Mouse (Mus musculus): ENCODE results near the gene Ildr2. TPM values are rescaled to one million over a fixed set of nuclear protein-coding genes. Genes with fewer than 3 reads are reported as not detected.

The Ildr2 gene
- polyA plus RNA-seq, 1 experiment from 2014 or later, result 1.0 TPM

DNA sequence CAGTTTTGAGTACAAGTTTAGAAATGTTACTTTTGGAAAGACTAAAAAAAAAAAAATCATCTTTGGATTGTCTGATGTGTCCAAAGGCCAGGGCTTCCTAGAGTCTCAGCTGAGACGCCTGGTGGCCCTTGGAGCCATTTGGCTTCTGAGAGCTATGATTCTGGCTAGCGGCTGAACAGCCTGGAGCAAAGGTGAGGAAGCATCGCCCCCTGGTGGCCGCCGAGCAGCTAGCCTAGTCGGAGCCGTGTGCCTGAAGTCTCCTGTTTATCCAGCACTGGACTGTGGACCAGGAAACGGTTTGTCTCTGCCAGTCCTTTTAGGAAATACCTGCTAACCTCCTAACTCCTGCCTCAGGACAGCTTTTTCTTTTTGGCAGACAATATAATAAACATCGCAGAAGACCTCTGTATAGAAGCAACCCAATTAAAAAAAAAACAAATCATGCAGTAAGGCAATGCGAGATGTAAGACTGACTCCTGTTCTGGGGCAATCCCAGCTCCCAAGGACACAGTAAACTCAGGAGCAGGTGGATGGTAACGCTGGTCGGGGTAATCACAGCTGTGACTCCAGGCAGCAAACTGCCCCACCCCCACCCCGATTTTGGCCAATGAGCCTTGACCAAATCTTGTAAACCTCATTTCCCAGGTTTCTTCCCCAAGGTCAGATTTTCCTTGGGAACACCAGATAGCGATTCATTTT, 106.4 kb downstream of the Ildr2 start:
- H3K27me3 ChIP-seq (replicated peaks; ENCODE audit: control insufficient read depth, insufficient read depth, low read length), result no peaks in the 10 kb centered on the region
- 26% methylated on average over 14 of the region's 14 CpGs for WGBS
- H3K9me3 ChIP-seq (ENCODE audit: control insufficient read depth, low read length), result no peaks in the 10 kb centered on the region
- peak; percentile 88 for ATAC-seq (replicated peaks; ENCODE audit: low FRiP score, low TSS enrichment, low read depth)
- no peaks in the 10 kb centered on the region for H3K4me1 ChIP-seq (replicated peaks; ENCODE audit: control insufficient read depth, insufficient read depth, low read length)
- peak; percentile 92 for DNase-seq (ENCODE audit: low spot score)
- H3K36me3 ChIP-seq (ENCODE audit: control insufficient read depth, insufficient read depth, low read length), result no peaks in the 10 kb centered on the region
- H3K4me3 ChIP-seq (ENCODE audit: low read depth, low read length), result no peak overlapping the region
- no peak overlapping the region for H3K9ac ChIP-seq (ENCODE audit: low read length)
- H3K27ac ChIP-seq (ENCODE audit: low read depth), result no peak overlapping the region
- H3K4me2 ChIP-seq (ENCODE audit: low read length), result no peak overlapping the region

DNA sequence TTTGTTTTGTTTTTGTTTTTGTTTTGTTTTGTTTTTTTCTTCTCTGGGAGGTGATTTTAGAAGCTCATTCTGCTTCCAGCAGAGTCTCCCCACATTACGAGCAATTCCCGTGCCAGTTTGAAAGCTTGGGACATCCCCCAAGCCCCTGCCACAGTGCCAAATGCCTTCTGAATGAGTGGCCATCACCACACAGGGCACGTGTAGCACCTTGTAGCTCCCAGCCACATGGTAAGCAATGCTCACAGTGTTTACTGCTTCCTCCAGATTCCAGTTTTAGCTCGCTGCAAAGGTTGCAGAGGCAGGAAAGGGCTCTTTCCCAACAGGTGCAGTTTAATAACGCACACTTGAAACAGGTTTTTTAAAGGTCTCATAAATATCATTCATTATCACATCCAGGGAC, 107.0 kb downstream of the Ildr2 start:
- DNase-seq (ENCODE audit: low spot score) (no peak), ATAC-seq (replicated peaks; ENCODE audit: low FRiP score, low TSS enrichment, low read depth) (no peak)
- no peaks in the 10 kb centered on the region for H3K36me3 ChIP-seq (ENCODE audit: control insufficient read depth, insufficient read depth, low read length)
- 68% methylated on average over 5 of the region's 5 CpGs for WGBS
- H3K9ac ChIP-seq (ENCODE audit: low read length), result no peak overlapping the region
- no peak overlapping the region for H3K4me2 ChIP-seq (ENCODE audit: low read length)
- no peak overlapping the region for H3K4me3 ChIP-seq (ENCODE audit: low read depth, low read length)
- H3K4me1 ChIP-seq (replicated peaks; ENCODE audit: control insufficient read depth, insufficient read depth, low read length), result no peaks in the 10 kb centered on the region
- no peaks in the 10 kb centered on the region for H3K9me3 ChIP-seq (ENCODE audit: control insufficient read depth, low read length)
- H3K27ac ChIP-seq (ENCODE audit: low read depth), result no peak overlapping the region
- H3K27me3 ChIP-seq (replicated peaks; ENCODE audit: control insufficient read depth, insufficient read depth, low read length), result no peaks in the 10 kb centered on the region

DNA sequence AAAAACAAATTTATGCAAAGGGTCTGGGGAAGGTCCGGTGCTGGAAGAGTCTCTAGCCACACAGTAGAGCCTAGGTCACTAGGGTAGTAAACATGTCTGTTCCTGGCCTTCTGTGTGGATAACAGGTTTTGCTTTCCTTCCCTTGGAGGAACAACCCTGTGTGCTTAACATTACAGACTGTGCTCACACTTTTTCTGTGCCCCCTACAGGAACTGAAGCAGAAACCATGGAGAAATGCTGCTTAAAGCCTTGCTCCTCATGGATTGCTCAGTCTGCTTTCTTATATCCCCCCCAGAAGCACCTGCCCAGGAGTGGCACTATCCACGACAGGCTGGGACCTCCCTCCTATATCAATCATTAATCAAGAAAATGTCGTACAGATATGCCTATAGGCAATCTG, 107.9 kb downstream of the Ildr2 start:
- DNase-seq (ENCODE audit: low spot score) (no peak), ATAC-seq (replicated peaks; ENCODE audit: low FRiP score, low TSS enrichment, low read depth) (no peak)
- Histone ChIP-seq H3K9ac (ENCODE audit: low read length) (no peak overlapping the region), H3K9me3 (ENCODE audit: control insufficient read depth, low read length) (no peaks in the 10 kb centered on the region), H3K27me3 (replicated peaks; ENCODE audit: control insufficient read depth, insufficient read depth, low read length) (no peaks in the 10 kb centered on the region), H3K36me3 (ENCODE audit: control insufficient read depth, insufficient read depth, low read length) (no peaks in the 10 kb centered on the region), H3K4me3 (ENCODE audit: low read depth, low read length) (no peak overlapping the region), H3K27ac (ENCODE audit: low read depth) (no peak overlapping the region), H3K4me2 (ENCODE audit: low read length) (no peak overlapping the region), H3K4me1 (replicated peaks; ENCODE audit: control insufficient read depth, insufficient read depth, low read length) (no peaks in the 10 kb centered on the region)
- WGBS, result 62% methylated on average over 3 of the region's 3 CpGs

DNA sequence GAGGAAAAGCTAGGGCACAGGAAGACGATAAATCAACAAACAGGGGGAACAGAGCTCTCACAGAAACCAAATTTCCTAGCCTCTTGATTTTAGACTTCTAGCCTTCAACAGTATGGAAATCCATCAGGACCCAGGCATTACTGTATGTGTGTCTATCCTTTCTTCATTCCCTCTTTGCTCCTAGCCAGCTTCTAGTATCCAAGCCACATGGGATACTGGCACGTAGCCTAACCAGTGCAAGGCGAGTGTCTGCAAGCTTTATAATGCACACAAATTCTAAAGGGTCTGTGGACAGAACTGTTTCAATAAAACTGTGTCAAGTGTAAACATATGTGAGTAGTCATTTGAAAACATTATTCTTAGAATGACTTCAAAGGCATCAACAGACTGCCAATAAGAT, 108.7 kb downstream of the Ildr2 start:
- Histone ChIP-seq H3K4me1 (replicated peaks; ENCODE audit: control insufficient read depth, insufficient read depth, low read length) (no peaks in the 10 kb centered on the region), H3K9me3 (ENCODE audit: control insufficient read depth, low read length) (no peaks in the 10 kb centered on the region), H3K27me3 (replicated peaks; ENCODE audit: control insufficient read depth, insufficient read depth, low read length) (no peaks in the 10 kb centered on the region), H3K36me3 (ENCODE audit: control insufficient read depth, insufficient read depth, low read length) (no peaks in the 10 kb centered on the region), H3K4me3 (ENCODE audit: low read depth, low read length) (no peak overlapping the region), H3K9ac (ENCODE audit: low read length) (no peak overlapping the region), H3K4me2 (ENCODE audit: low read length) (no peak overlapping the region), H3K27ac (ENCODE audit: low read depth) (no peak overlapping the region)
- DNase-seq (ENCODE audit: low spot score), result no peak
- ATAC-seq (replicated peaks; ENCODE audit: low FRiP score, low TSS enrichment, low read depth), result no peak
- WGBS, result 50% methylated on average over 3 of the region's 3 CpGs

DNA sequence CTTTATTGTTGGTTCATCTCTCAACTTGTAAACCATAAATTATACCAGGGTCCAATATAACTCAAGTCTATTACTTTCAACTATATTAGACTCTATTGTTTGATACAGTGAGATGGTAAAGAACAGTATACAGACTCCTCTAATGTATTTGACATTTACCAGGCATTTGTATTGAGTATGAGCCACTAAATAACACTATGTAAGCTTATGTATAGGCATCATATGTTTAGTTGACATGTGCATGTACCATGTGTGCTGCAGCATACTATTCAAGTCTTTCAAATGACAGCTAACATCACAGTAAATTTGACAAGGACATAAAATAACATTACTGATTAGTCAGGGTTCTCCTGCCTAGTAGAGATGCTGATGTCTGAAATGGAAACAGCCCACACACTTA, 109.2 kb downstream of the Ildr2 start:
- Histone ChIP-seq H3K4me1 (replicated peaks; ENCODE audit: control insufficient read depth, insufficient read depth, low read length) (no peaks in the 10 kb centered on the region), H3K27me3 (replicated peaks; ENCODE audit: control insufficient read depth, insufficient read depth, low read length) (no peaks in the 10 kb centered on the region), H3K9me3 (ENCODE audit: control insufficient read depth, low read length) (no peaks in the 10 kb centered on the region), H3K4me2 (ENCODE audit: low read length) (no peak overlapping the region), H3K4me3 (ENCODE audit: low read depth, low read length) (no peak overlapping the region), H3K36me3 (ENCODE audit: control insufficient read depth, insufficient read depth, low read length) (no peaks in the 10 kb centered on the region), H3K9ac (ENCODE audit: low read length) (no peak overlapping the region), H3K27ac (ENCODE audit: low read depth) (no peak overlapping the region)
- DNase-seq (ENCODE audit: low spot score) (no peak), ATAC-seq (replicated peaks; ENCODE audit: low FRiP score, low TSS enrichment, low read depth) (no peak)

Other genes starting within 250 kb of the Ildr2 start
- gene Dusp27, start 126.2 kb upstream of the Ildr2 start, polyA plus RNA-seq (2014; fragmentation: Nextera tagmentation; extraction: Ambion mirVana), result 2.4 and 2.8 TPM in 2 replicates
- 48.4 and 50.4 TPM in 2 replicates for gene Gpa33, start 123.9 kb upstream of the Ildr2 start, polyA plus RNA-seq (2014; fragmentation: Nextera tagmentation; extraction: Ambion mirVana)
- gene Mael, start 15.4 kb upstream of the Ildr2 start, polyA plus RNA-seq (2014; fragmentation: Nextera tagmentation; extraction: Ambion mirVana), result not detected in 2 replicates
- gene Tada1, start 125.0 kb downstream of the Ildr2 start, polyA plus RNA-seq (2014; fragmentation: Nextera tagmentation; extraction: Ambion mirVana), result 46.2 and 55.8 TPM in 2 replicates
- gene Pogk, start 155.7 kb downstream of the Ildr2 start, polyA plus RNA-seq (2014; fragmentation: Nextera tagmentation; extraction: Ambion mirVana), result 16.5 and 21.4 TPM in 2 replicates
- gene Gm4846, start 243.4 kb downstream of the Ildr2 start, polyA plus RNA-seq (2014; fragmentation: Nextera tagmentation; extraction: Ambion mirVana), result not detected in 2 replicates